Mouse (Mus musculus) brain, embryonic 14.5 days (tissue): ENCODE results near the gene Cluap1. TPM values are rescaled to one million over a fixed set of nuclear protein-coding genes. Genes with fewer than 3 reads are reported as not detected.

Experiments
- DNase-seq: peaks from one replicate; pipeline ENCODE4 v3.0.0-alpha.2; 2011; ENCODE audit warnings: low read depth
- CTCF ChIP-seq: fragments of 200-500 bp; IDR thresholded peaks from 2 replicates; pipeline ENCODE4 v1.5.1; 2012; ENCODE audit warnings: inconsistent platforms, mild to moderate bottlenecking, moderate library complexity, borderline replicate concordance; ENCODE audit not compliant: insufficient read depth, insufficient read length; ENCODE audit errors: extremely low read depth
- POLR2A ChIP-seq: fragments of 200-500 bp; IDR thresholded peaks from 2 replicates; pipeline ENCODE4 v1.6.1; 2012; ENCODE audit warnings: mild to moderate bottlenecking, inconsistent platforms, borderline replicate concordance; ENCODE audit not compliant: poor library complexity, insufficient read depth, insufficient read length, severe bottlenecking; ENCODE audit errors: extremely low read depth
- polyA plus RNA-seq: library from polyadenylated mRNA; depleted of rRNA; stranded (reverse); fragments of >200 nt; gene quantifications from 2 replicates; pipeline ENCODE4 v1.2.3, GENCODE M21; 2012

The Cluap1 gene
- polyA plus RNA-seq, 1 experiment, result 26.0 TPM

DNA sequence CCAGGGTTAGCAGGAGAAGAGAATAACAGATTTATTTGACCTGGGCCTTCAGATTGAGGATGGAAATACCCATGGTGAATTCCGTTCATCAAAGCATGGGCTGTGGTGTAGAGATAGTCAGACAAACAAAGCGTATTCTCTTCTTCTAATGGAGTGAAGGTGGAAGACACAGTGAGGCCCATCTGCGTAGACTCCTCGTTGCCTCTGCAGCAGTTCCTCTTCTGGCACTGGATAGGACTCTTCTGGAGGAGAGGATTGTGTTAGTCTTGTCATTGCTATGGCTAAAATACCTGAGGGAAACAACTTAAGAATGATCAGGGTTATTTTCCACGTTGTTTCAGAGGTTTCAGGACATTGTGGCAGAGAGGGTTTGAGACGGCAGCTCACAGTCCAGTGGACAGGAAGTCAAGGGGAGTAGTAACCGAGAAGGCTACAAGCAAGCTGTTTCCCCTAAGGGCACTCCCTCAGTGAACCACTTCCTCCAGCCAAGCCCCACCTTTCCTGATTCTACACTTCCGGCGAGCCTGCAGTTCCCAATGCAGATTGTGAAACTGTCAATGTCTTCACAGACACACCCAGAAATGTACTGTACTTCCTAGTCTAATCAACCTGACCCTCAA is 13.3 kb upstream of the Cluap1 start:
- DNase-seq, result no peak
- TF ChIP-seq CTCF, result no peak
- TF ChIP-seq POLR2A, result no peak

- DNase-seq, result no peak
- TF ChIP-seq CTCF (no peak), POLR2A (no peak)
Measured at GRCm38 (mm10) chr16:3896046-3896445, 12.6 kb upstream of the Cluap1 start.

DNA sequence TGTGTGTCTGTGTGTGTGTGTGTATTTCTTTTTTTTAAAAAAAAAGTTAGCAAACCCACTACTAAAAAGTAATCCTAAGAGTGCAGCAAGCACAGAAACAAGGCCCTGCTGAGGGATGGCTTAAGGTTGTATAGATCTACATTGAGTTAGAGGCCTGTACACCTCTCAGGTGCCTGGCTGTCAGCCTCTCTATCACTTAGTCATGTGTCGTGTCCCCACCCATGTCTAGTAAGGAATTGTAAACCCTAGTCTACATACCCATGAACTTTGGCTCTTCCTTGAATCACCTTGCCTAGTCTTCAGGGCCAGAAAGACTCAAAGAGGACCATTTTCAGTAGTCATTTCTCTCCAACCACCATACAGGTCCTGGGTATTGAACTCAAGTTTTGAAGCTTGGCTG is 12.0 kb upstream of the Cluap1 start:
- no peak for TF ChIP-seq CTCF
- TF ChIP-seq POLR2A, result no peak
- DNase-seq, result no peak

DNA sequence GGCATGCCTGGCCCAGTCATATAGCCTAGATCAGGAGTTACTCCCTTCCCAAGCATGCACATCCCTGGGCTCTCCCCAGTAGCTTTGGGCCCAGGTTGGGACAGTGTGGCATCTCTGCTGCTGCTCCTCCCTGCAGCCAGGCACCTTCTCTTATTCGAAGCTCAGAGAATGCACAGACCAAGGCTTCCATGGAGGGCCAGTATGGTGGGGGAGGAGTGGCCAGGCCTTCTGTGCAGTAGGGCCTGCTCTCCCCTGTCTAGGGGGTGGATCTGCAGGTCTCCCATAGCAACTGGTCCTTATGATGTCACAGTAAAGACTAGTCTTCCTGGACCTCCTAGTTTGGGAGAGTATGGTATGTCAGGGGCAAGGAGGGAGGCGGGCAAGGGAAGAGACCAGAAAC is 1.1 kb upstream of the Cluap1 start:
- TF ChIP-seq CTCF (no peak), POLR2A (no peak)
- DNase-seq, result no peak

- DNase-seq, result no peak
Measured at GRCm38 (mm10) chr16:3909118-3909517, 517 bp downstream of the Cluap1 start.

GRCm38 (mm10) chr16:3920756-3921155 is 12.2 kb downstream of the Cluap1 start:
- TF ChIP-seq CTCF (no peak), POLR2A (no peak)
- DNase-seq, result no peak

More at GRCm38 (mm10) chr16:3909118-3909517, 517 bp downstream of the Cluap1 start:
- TF ChIP-seq CTCF (no peak), POLR2A (0 out of 2 replicates have a peak, but pooled peaks have one; percentile 5)

DNA sequence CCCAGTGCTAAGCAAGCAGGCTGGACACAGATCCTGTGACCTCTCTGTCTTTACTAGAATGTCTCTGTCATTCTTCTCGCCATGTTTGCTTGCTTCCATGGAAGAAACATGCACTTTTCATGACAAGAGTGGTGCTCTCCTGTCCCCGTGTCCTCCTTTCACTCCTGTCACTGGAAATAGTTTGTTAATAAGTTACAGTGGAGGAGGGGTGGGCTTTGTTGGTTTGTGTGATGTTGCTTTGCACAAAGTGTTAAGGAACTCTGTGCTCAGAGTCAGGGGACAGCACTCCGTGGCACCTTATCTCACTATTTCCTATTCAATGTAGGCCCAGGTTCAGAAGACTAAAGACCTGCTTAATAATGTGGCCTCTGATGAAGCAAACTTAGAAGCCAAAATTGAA is 14.9 kb downstream of the Cluap1 start:
- no peak for DNase-seq
- TF ChIP-seq CTCF, result no peak
- no peak for TF ChIP-seq POLR2A

- TF ChIP-seq CTCF (no peak), POLR2A (no peak)
- DNase-seq, result no peak
Measured at GRCm38 (mm10) chr16:3923966-3924365, 15.4 kb downstream of the Cluap1 start.

- DNase-seq, result no peak
- TF ChIP-seq CTCF (no peak), POLR2A (no peak)
Measured at GRCm38 (mm10) chr16:3928582-3928981, 20.0 kb downstream of the Cluap1 start.

DNA sequence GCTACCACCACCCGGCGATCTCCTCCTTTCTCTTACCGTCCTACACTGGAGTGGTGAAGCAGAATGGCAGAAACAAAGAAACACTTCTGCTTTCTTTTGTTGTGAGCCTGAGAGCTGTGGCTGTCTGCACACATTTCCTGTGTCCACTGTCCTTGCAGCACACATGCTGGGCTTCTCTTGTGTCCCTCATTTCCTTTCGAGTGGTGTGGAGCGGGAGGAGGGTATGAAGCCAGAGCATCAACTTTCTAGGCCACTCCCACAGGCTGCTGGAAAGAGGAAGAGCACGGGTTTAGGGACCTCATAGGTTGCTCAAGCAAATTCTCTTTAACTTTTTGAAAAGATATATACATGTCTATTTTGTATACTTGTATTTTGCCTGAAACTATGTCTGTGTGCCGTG is 20.6 kb downstream of the Cluap1 start:
- TF ChIP-seq POLR2A (no peak), CTCF (no peak)
- peak; percentile 1 for DNase-seq

DNA sequence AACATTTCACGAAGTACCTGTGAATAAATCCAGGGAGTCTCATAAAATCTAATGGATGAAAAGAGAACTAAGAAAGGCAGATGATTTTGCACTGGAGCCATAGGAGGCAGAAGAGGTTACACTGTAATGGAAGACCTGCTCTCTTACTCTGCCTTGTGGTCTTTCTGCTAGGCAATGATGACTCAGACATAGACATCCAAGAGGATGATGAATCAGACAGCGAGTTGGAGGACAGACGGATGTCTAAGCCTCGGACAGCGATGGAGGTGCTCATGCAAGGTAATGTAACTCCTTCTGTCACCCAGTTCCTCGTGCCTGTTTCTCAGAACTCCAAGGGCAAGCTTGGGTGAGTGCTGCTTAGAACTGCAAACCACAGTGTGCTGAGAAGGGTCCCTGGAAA is 24.9 kb downstream of the Cluap1 start:
- TF ChIP-seq POLR2A, result no peak
- no peak for TF ChIP-seq CTCF
- no peak for DNase-seq

GRCm38 (mm10) chr16:3934091-3934490 is 25.5 kb downstream of the Cluap1 start:
- DNase-seq, result no peak
- TF ChIP-seq POLR2A (no peak), CTCF (no peak)
